17 mouse cellular contexts compared by ENCODE assay signal in the genomic region with DNA sequence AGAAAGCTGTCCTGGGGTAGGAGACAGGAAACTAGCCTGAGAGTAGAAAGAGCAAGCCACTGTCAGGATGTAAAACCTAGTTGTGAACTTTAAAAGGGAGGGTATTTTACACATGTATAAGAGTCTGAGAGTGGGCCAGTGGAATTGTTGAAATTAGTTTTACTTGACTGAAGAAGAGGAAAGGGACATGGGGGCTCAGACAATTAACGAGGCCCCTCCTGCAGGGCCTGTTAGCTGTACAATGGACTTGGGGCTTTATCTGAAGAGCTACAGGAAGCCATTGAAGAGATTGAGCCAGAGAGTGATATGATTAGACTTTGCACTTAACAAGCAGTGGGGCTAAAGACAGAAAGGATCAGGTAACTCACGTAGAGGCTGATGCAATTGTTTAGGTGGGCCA.
"Had no signal": no experiment of that assay in that cellular context is flagged by ENCODE, and none has a peak within 500 bp of the region (broad histone marks: within the 10 kb centered on the region; RNA-seq: fewer than 3 reads in every experiment).

No protein-coding gene starts in this region.

- H3K4me2 ChIP-seq: lung, embryonic 14.5 days; neural tube, embryonic 13.5 days; neural tube, embryonic 15.5 days had no signal

- DNase-seq: lung, adult 18-20 months; lung, embryonic 14.5 days; lung, postnatal 10 days; lung, postnatal 4 days; midbrain, embryonic 14.5 days; right cerebral cortex, adult 18-20 months; right cerebral cortex, postnatal 25 days; right cerebral cortex, postnatal 4 days; spleen, adult 18-20 months; thymus, adult 18-20 months; thymus, postnatal 14 days; thymus, postnatal 36 days had no signal

- H3K9ac ChIP-seq: lung, embryonic 14.5 days; neural tube, embryonic 13.5 days; neural tube, embryonic 15.5 days had no signal

- H3K9me3 ChIP-seq: midbrain, embryonic 10.5 days; neural tube, embryonic 13.5 days; neural tube, embryonic 15.5 days had no signal

- H3K4me3 ChIP-seq: midbrain, embryonic 10.5 days; myocyte; neural tube, embryonic 13.5 days; neural tube, embryonic 15.5 days had no signal

- ATAC-seq: midbrain, embryonic 16.5 days had no signal

- H3K4me1 ChIP-seq: neural tube, embryonic 13.5 days; neural tube, embryonic 15.5 days had no signal

- H3K36me3 ChIP-seq: midbrain, embryonic 10.5 days; neural tube, embryonic 13.5 days; neural tube, embryonic 15.5 days had no signal

- H3K27me3 ChIP-seq: neural tube, embryonic 13.5 days; neural tube, embryonic 15.5 days had no signal

- H3K27ac ChIP-seq: midbrain, embryonic 10.5 days; neural tube, embryonic 13.5 days; neural tube, embryonic 15.5 days had no signal
